Mouse (Mus musculus): ENCODE results near the gene Nell1.

Gene Nell1

GRCm38 (mm10) chr7:50686337-50686736, 711.7 kb downstream of the Nell1 start:
- ChIA-PET POLR2A (no interaction called here), CTCF (no interaction called here)

DNA sequence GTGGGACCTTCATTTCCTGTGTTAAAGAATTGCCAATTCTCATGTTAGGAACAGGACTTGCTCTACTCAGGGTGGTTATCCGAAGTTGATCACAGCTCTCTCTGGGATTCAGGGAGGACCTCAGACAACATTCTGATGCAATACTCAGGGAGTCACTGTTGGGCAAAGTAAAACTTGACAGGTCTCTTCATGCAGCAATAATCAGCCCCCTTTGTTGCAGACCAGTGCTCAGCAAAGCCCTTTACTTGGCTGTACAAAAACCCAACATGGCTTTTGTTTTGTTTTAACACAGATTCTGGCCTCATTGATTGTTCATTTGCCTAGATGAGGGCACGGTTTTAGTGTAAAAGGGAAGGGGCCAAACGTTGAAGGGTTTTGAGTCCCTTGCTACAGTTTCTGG, 750.5 kb downstream of the Nell1 start:
- POLR2A ChIA-PET, result no interaction called here
- CTCF ChIA-PET, result no interaction called here

GRCm38 (mm10) chr7:50730951-50731350, 756.3 kb downstream of the Nell1 start:
- POLR2A ChIA-PET, result no interaction called here

DNA sequence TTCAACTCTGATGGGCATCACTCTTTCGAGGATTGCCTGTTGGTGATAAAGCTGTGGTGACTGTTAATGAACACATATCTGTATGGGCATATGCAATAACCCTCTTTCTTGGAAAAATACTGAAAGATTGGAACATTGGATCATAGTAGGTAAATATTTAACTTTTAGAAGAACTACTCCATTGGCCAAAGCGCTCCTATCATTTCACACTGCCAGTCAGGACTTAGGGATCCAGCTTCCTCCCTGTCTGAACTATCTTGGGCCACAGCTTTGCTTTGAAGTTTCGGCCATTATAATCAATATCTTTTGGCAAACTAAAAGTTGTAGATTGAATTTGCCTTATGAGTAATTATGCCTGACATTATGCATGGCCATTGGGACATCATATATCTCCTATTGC, 780.9 kb downstream of the Nell1 start:
- ChIA-PET CTCF (no interaction called here), POLR2A (no interaction called here)

More at GRCm38 (mm10) chr7:50730951-50731350, 756.3 kb downstream of the Nell1 start:
- CTCF ChIA-PET, result interaction anchor here in 2 of 4 experiments (1.0 to 1.4 kb wide), 2 partner anchors 728 to 810 kb away, joined by 3 read pairs; no protein-coding TSS in a partner anchor

DNA sequence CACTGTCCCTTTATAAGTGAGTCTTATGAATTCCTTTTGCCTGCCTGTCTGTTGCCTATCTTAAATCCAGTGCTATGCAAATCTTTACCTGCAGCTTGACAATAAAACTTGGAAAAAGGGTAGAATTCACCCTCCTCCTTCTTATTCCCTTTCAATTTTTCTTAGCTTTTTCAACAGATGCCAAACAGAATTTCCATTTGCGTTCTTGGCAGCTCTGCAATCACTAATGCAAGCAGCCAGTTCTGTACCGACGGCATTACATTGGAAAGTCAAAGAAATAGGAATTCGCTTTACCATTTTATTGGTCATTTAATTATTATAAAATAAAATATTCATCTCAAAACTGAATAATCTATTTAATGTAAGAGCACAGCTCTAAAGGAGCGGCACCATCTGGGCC, 781.7 kb downstream of the Nell1 start:
- ChIA-PET POLR2A (no interaction called here), CTCF (no interaction called here)

DNA sequence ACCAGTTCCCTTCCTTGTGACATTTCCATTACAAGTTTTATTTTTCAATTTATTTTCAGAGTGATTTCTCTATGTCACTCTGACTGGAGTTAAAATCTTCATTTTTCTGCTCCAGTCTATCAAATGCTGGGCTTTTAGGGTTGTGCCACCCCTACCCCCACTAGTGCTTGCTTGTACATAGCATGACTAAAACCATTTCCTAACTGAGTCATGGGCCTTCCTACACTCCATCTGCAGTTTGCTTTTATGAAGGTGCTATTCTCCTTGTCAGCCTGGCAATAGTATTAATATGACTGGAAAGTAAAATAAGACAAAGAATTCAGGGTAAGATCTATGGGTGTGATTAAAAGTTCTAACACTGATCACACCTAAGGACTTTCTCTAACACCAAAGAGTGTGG, 798.9 kb downstream of the Nell1 start:
- CTCF ChIA-PET, result no interaction called here
- POLR2A ChIA-PET, result no interaction called here

- CTCF ChIA-PET, result no interaction called here
- POLR2A ChIA-PET, result interaction anchor here in 1 of 4 experiments (0.5 kb wide), 1 partner anchor 851 kb away, joined by 3 read pairs; no protein-coding TSS in a partner anchor
These were observed 806.4 kb downstream of the Nell1 start for GRCm38 (mm10) chr7:50781105-50781504.

- ChIA-PET POLR2A (no interaction called here), CTCF (interaction anchor here in 1 of 4 experiments (1.5 kb wide), 1 partner anchor 33 kb away, joined by 3 read pairs; no protein-coding TSS in a partner anchor)
These were observed 809.0 kb downstream of the Nell1 start for GRCm38 (mm10) chr7:50783652-50784051.

DNA sequence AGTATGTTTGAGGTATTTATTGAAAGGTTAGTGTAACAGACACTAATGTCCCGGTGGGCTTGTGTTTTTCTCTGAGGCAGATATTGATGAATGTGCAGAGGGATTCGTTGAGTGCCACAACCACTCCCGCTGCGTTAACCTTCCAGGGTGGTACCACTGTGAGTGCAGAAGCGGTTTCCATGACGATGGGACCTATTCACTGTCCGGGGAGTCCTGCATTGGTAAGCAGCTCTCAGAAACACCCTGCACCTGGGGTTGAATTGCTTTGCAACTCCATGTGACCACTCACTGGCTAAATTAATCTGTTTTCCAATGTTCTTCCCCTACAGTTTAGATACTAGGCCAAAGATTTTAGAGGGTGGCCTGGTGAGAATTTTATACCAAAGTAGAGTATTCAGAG, 851.5 kb downstream of the Nell1 start:
- POLR2A ChIA-PET, result no interaction called here
- CTCF ChIA-PET, result no interaction called here

GRCm38 (mm10) chr7:50832799-50833198, 858.1 kb downstream of the Nell1 start:
- ChIA-PET CTCF (interaction anchor here in 1 of 4 experiments (0.7 kb wide), 1 partner anchor 436 kb away, joined by 4 read pairs; no protein-coding TSS in a partner anchor), POLR2A (no interaction called here)

DNA sequence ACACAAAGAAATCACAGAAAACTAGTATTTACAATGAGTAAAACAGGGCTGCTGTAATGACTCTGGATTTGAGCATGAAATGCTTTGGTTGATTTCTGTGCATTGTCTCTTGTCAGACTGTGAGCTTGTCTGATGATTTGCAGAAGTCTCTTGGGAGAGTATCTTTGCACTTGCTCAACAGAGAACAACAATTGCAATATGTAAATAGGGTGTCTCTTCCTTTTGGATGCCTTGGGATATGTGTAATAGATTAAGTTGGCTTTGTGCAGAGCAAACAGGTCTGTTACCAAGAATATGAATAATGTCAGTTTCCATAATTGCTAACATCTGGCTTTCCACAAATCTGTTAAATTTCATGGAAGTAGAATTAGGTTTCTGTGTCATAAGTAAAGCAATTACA, 868.0 kb downstream of the Nell1 start:
- POLR2A ChIA-PET, result no interaction called here
- CTCF ChIA-PET, result no interaction called here

DNA sequence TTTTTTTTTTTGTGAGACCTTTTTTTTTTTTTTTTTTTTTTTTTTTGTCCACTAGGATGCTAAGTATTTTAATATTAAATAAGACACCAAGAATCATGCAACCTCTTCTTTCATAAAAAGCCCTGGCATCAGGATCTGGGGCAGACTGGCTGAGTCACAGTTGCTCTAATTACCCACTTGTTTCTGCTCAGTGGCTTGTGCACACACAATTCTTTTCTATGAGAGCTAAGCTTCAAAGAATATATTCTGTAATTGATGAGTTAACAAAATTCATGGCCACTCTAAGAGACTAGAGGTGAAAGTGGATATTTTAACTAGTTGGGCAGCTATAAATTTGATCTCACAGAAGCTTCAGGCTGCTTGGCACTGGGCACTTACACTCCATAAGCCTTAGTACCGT, 873.3 kb downstream of the Nell1 start:
- CTCF ChIA-PET, result no interaction called here
- POLR2A ChIA-PET, result no interaction called here

DNA sequence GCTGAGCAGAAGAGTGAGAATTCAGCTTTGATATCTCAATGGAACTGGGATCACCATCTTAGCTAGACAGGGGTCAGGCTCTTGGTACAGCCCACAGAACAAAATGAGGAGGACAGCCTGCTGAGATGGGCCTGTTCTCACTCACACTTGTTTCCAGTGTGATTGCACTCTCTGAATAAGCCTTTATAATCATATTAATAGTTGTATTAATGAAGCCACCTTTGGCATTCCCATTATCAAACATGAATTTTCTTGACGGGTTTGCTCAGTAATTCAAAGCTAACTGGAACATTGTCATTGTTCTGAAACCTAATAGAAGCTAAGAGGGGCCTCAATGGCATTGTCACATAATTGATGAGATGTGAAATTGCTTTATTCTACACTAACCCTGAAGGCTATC, 875.6 kb downstream of the Nell1 start:
- CTCF ChIA-PET, result no interaction called here
- POLR2A ChIA-PET, result no interaction called here

DNA sequence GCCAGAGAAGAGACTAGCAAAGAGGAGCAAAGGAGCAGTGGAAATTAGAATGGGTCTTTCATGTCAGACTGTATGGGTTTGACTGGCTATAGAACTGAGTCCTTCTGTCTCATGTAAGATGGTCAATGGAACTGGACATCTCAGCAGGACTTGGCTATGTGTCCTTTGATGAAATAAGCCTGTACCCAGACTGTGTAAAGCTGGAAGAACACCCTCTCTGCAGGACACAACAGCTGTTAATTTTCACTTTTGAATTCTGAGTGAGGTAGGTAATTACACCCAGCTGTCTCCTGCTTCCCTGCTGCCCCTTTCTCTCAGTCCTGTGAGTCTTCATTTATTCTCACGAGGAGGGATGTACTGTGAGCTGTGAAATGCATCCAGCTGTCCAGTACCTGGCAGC, 895.5 kb downstream of the Nell1 start:
- POLR2A ChIA-PET, result no interaction called here
- CTCF ChIA-PET, result no interaction called here

DNA sequence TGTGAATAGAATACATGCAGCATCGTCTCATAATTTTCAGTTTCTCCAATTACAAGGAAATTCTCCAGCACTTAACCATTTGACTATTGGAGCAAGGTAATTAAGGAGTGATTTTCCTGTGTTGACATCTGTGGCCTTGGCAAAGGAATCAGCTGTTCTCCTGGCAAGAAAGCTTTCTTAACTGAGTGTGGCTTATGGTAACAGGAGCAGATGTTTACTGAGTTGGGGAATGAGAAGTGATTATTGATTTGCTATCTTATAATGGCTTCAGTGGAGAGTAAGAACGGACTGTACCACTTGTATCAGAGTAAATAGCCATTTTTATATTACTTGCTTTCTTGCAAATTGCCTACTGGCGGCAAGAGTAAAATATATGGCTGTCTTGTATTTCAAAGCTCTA, 913.0 kb downstream of the Nell1 start:
- ChIA-PET CTCF (no interaction called here), POLR2A (no interaction called here)

- CTCF ChIA-PET, result no interaction called here
- POLR2A ChIA-PET, result no interaction called here
These were observed 925.0 kb downstream of the Nell1 start for GRCm38 (mm10) chr7:50899541-50900088.

Data from embryonic stem cell, embryonic (primary cell).